Mouse (Mus musculus): ENCODE data around the gene Abcc9. TPM values are rescaled to one million over a fixed set of nuclear protein-coding genes. Genes with fewer than 3 reads are reported as not detected.

Abcc9 gene
- polyA plus RNA-seq, 1 experiment from 2014 or later, result 3.6 TPM

GRCm38 (mm10) chr6:142654561-142654960 lies 47.6 kb downstream of the Abcc9 start:
- ATAC-seq (replicated peaks; ENCODE audit: low FRiP score) (no peak), DNase-seq (ENCODE audit: low spot score) (no peak)
- H3K27me3 ChIP-seq (replicated peaks; ENCODE audit: control insufficient read depth, insufficient read depth, low read length), result no peaks in the 10 kb centered on the region
- H3K9me3 ChIP-seq (ENCODE audit: control insufficient read depth, low read length), result no peaks in the 10 kb centered on the region
- H3K9ac ChIP-seq (ENCODE audit: low read depth, low read length), result no peak overlapping the region
- H3K36me3 ChIP-seq (ENCODE audit: control insufficient read depth, insufficient read depth, low read length), result no peaks in the 10 kb centered on the region
- H3K27ac ChIP-seq (ENCODE audit: low read depth, low read length), result no peak overlapping the region
- 57% methylated on average over 5 of the region's 5 CpGs for WGBS
- H3K4me1 ChIP-seq (replicated peaks; ENCODE audit: control insufficient read depth, insufficient read depth, low read length), result no peaks in the 10 kb centered on the region
- no peak overlapping the region for H3K4me2 ChIP-seq
- H3K4me3 ChIP-seq (ENCODE audit: low read depth, low read length), result no peak overlapping the region

GRCm38 (mm10) chr6:142652175-142652574 lies 49.9 kb downstream of the Abcc9 start:
- H3K4me1 ChIP-seq (replicated peaks; ENCODE audit: control insufficient read depth, insufficient read depth, low read length), result no peaks in the 10 kb centered on the region
- no peak overlapping the region for H3K9ac ChIP-seq (ENCODE audit: low read depth, low read length)
- no peak overlapping the region for H3K27ac ChIP-seq (ENCODE audit: low read depth, low read length)
- H3K9me3 ChIP-seq (ENCODE audit: control insufficient read depth, low read length), result no peaks in the 10 kb centered on the region
- no peak overlapping the region for H3K4me3 ChIP-seq (ENCODE audit: low read depth, low read length)
- DNase-seq (ENCODE audit: low spot score) (no peak), ATAC-seq (replicated peaks; ENCODE audit: low FRiP score) (no peak)
- H3K27me3 ChIP-seq (replicated peaks; ENCODE audit: control insufficient read depth, insufficient read depth, low read length), result no peaks in the 10 kb centered on the region
- WGBS, result 67% methylated on average over 1 of the region's 1 CpGs
- H3K36me3 ChIP-seq (ENCODE audit: control insufficient read depth, insufficient read depth, low read length), result no peaks in the 10 kb centered on the region
- H3K4me2 ChIP-seq, result no peak overlapping the region

- Histone ChIP-seq H3K4me1 (replicated peaks; ENCODE audit: control insufficient read depth, insufficient read depth, low read length) (no peaks in the 10 kb centered on the region), H3K4me2 (no peak overlapping the region)
These were observed 52.8 kb downstream of the Abcc9 start for GRCm38 (mm10) chr6:142649331-142649730.

GRCm38 (mm10) chr6:142645474-142645873 lies 56.6 kb downstream of the Abcc9 start:
- no peaks in the 10 kb centered on the region for H3K9me3 ChIP-seq (ENCODE audit: control insufficient read depth, low read length)
- ATAC-seq (replicated peaks; ENCODE audit: low FRiP score) (peak; percentile 41; the same call in 1 of the 2 replicates), DNase-seq (ENCODE audit: low spot score) (no peak)
- no peak overlapping the region for H3K4me3 ChIP-seq (ENCODE audit: low read depth, low read length)
- no peak overlapping the region for H3K9ac ChIP-seq (ENCODE audit: low read depth, low read length)
- no peaks in the 10 kb centered on the region for H3K4me1 ChIP-seq (replicated peaks; ENCODE audit: control insufficient read depth, insufficient read depth, low read length)
- H3K27me3 ChIP-seq (replicated peaks; ENCODE audit: control insufficient read depth, insufficient read depth, low read length), result no peaks in the 10 kb centered on the region
- 74% methylated on average over 7 of the region's 7 CpGs for WGBS
- H3K27ac ChIP-seq (ENCODE audit: low read depth, low read length), result no peak overlapping the region
- H3K4me2 ChIP-seq, result no peak overlapping the region
- H3K36me3 ChIP-seq (ENCODE audit: control insufficient read depth, insufficient read depth, low read length), result no peaks in the 10 kb centered on the region

More at GRCm38 (mm10) chr6:142649331-142649730, 52.8 kb downstream of the Abcc9 start:
- DNase-seq (ENCODE audit: low spot score) (no peak), ATAC-seq (replicated peaks; ENCODE audit: low FRiP score) (no peak)
- H3K27ac ChIP-seq (ENCODE audit: low read depth, low read length), result no peak overlapping the region
- H3K36me3 ChIP-seq (ENCODE audit: control insufficient read depth, insufficient read depth, low read length), result no peaks in the 10 kb centered on the region
- no peak overlapping the region for H3K4me3 ChIP-seq (ENCODE audit: low read depth, low read length)
- H3K27me3 ChIP-seq (replicated peaks; ENCODE audit: control insufficient read depth, insufficient read depth, low read length), result no peaks in the 10 kb centered on the region
- 53% methylated on average over 3 of the region's 3 CpGs for WGBS
- H3K9ac ChIP-seq (ENCODE audit: low read depth, low read length), result no peak overlapping the region
- no peaks in the 10 kb centered on the region for H3K9me3 ChIP-seq (ENCODE audit: control insufficient read depth, low read length)

GRCm38 (mm10) chr6:142639301-142639700 lies 62.8 kb downstream of the Abcc9 start:
- H3K4me2 ChIP-seq, result no peak overlapping the region
- H3K9me3 ChIP-seq (ENCODE audit: control insufficient read depth, low read length), result no peaks in the 10 kb centered on the region
- WGBS, result 74% methylated on average over 10 of the region's 10 CpGs
- DNase-seq (ENCODE audit: low spot score), result no peak
- no peak for ATAC-seq (replicated peaks; ENCODE audit: low FRiP score)
- no peaks in the 10 kb centered on the region for H3K27me3 ChIP-seq (replicated peaks; ENCODE audit: control insufficient read depth, insufficient read depth, low read length)
- H3K27ac ChIP-seq (ENCODE audit: low read depth, low read length), result no peak overlapping the region
- no peak overlapping the region for H3K9ac ChIP-seq (ENCODE audit: low read depth, low read length)
- H3K36me3 ChIP-seq (ENCODE audit: control insufficient read depth, insufficient read depth, low read length), result no peaks in the 10 kb centered on the region
- H3K4me1 ChIP-seq (replicated peaks; ENCODE audit: control insufficient read depth, insufficient read depth, low read length), result no peaks in the 10 kb centered on the region
- H3K4me3 ChIP-seq (ENCODE audit: low read depth, low read length), result no peak overlapping the region

GRCm38 (mm10) chr6:142635654-142636053 lies 66.5 kb downstream of the Abcc9 start:
- H3K4me1 ChIP-seq (replicated peaks; ENCODE audit: control insufficient read depth, insufficient read depth, low read length), result no peaks in the 10 kb centered on the region
- ATAC-seq (replicated peaks; ENCODE audit: low FRiP score) (no peak), DNase-seq (ENCODE audit: low spot score) (no peak)
- H3K4me3 ChIP-seq (ENCODE audit: low read depth, low read length), result no peak overlapping the region
- no peaks in the 10 kb centered on the region for H3K36me3 ChIP-seq (ENCODE audit: control insufficient read depth, insufficient read depth, low read length)
- 65% methylated on average over 4 of the region's 4 CpGs for WGBS
- H3K4me2 ChIP-seq, result no peak overlapping the region
- no peaks in the 10 kb centered on the region for H3K9me3 ChIP-seq (ENCODE audit: control insufficient read depth, low read length)
- no peak overlapping the region for H3K9ac ChIP-seq (ENCODE audit: low read depth, low read length)
- no peak overlapping the region for H3K27ac ChIP-seq (ENCODE audit: low read depth, low read length)
- no peaks in the 10 kb centered on the region for H3K27me3 ChIP-seq (replicated peaks; ENCODE audit: control insufficient read depth, insufficient read depth, low read length)

- Histone ChIP-seq H3K4me3 (ENCODE audit: low read depth, low read length) (no peak overlapping the region), H3K4me1 (replicated peaks; ENCODE audit: control insufficient read depth, insufficient read depth, low read length) (no peaks in the 10 kb centered on the region), H3K9me3 (ENCODE audit: control insufficient read depth, low read length) (no peaks in the 10 kb centered on the region), H3K27me3 (replicated peaks; ENCODE audit: control insufficient read depth, insufficient read depth, low read length) (no peaks in the 10 kb centered on the region), H3K27ac (ENCODE audit: low read depth, low read length) (no peak overlapping the region), H3K9ac (ENCODE audit: low read depth, low read length) (no peak overlapping the region), H3K36me3 (ENCODE audit: control insufficient read depth, insufficient read depth, low read length) (no peaks in the 10 kb centered on the region), H3K4me2 (no peak overlapping the region)
- DNase-seq (ENCODE audit: low spot score), result no peak
- ATAC-seq (replicated peaks; ENCODE audit: low FRiP score), result no peak
These were observed 66.9 kb downstream of the Abcc9 start for GRCm38 (mm10) chr6:142635185-142635583.

- Histone ChIP-seq H3K4me1 (replicated peaks; ENCODE audit: control insufficient read depth, insufficient read depth, low read length) (no peaks in the 10 kb centered on the region), H3K4me2 (no peak overlapping the region), H3K9ac (ENCODE audit: low read depth, low read length) (no peak overlapping the region), H3K36me3 (ENCODE audit: control insufficient read depth, insufficient read depth, low read length) (no peaks in the 10 kb centered on the region), H3K27ac (ENCODE audit: low read depth, low read length) (no peak overlapping the region), H3K4me3 (ENCODE audit: low read depth, low read length) (no peak overlapping the region), H3K9me3 (ENCODE audit: control insufficient read depth, low read length) (no peaks in the 10 kb centered on the region), H3K27me3 (replicated peaks; ENCODE audit: control insufficient read depth, insufficient read depth, low read length) (no peaks in the 10 kb centered on the region)
- no peak for ATAC-seq (replicated peaks; ENCODE audit: low FRiP score)
- DNase-seq (ENCODE audit: low spot score), result no peak
- 69% methylated on average over 10 of the region's 10 CpGs for WGBS
These were observed 67.5 kb downstream of the Abcc9 start for GRCm38 (mm10) chr6:142634530-142635184.

GRCm38 (mm10) chr6:142623351-142623750 lies 78.8 kb downstream of the Abcc9 start:
- no peaks in the 10 kb centered on the region for H3K36me3 ChIP-seq (ENCODE audit: control insufficient read depth, insufficient read depth, low read length)
- 62% methylated on average over 6 of the region's 6 CpGs for WGBS

More at GRCm38 (mm10) chr6:142623351-142623750, 78.8 kb downstream of the Abcc9 start:
- Histone ChIP-seq H3K4me3 (ENCODE audit: low read depth, low read length) (no peak overlapping the region), H3K27me3 (replicated peaks; ENCODE audit: control insufficient read depth, insufficient read depth, low read length) (no peaks in the 10 kb centered on the region), H3K9me3 (ENCODE audit: control insufficient read depth, low read length) (no peaks in the 10 kb centered on the region), H3K27ac (ENCODE audit: low read depth, low read length) (no peak overlapping the region), H3K4me2 (no peak overlapping the region), H3K4me1 (replicated peaks; ENCODE audit: control insufficient read depth, insufficient read depth, low read length) (no peaks in the 10 kb centered on the region), H3K9ac (ENCODE audit: low read depth, low read length) (no peak overlapping the region)
- ATAC-seq (replicated peaks; ENCODE audit: low FRiP score) (no peak), DNase-seq (ENCODE audit: low spot score) (no peak)

Measured in liver, embryonic 11.5 days (tissue).